Mouse (Mus musculus) embryonic facial prominence, embryonic 10.5 days (tissue): Measurements from ENCODE around the gene Mrgprb4. TPM values are rescaled to one million over a fixed set of nuclear protein-coding genes. Genes with fewer than 3 reads are reported as not detected.

Experiments
- DNase-seq: peaks from one replicate; pipeline ENCODE4 v3.0.0-alpha.2; 2017; ENCODE audit warnings: low spot score
- H3K27ac ChIP-seq: fragments of 300-500 bp; sonication (generic); replicated peaks from 2 replicates; pipeline ENCODE4 v1.5.1; 2016; ENCODE audit warnings: mild to moderate bottlenecking
- H3K27me3 ChIP-seq: fragments of 300-500 bp; sonication (generic); replicated peaks from 2 replicates; pipeline ENCODE4 v1.6.1; 2016; ENCODE audit warnings: low read depth, mild to moderate bottlenecking; ENCODE audit not compliant: poor library complexity, severe bottlenecking
- H3K36me3 ChIP-seq: fragments of 300-500 bp; sonication (generic); replicated peaks from 2 replicates; pipeline ENCODE4 v1.6.1; 2016; ENCODE audit warnings: mild to moderate bottlenecking, moderate library complexity
- H3K4me1 ChIP-seq: fragments of 300-500 bp; sonication (generic); 2 replicates; pipeline ENCODE4 v1.6.1; 2016
- H3K4me3 ChIP-seq: fragments of 300-500 bp; sonication (generic); 2 replicates; pipeline ENCODE4 v1.5.1; 2016; ENCODE audit warnings: mild to moderate bottlenecking, moderate library complexity
- H3K9me3 ChIP-seq: fragments of 300-500 bp; sonication (generic); 2 replicates; pipeline ENCODE4 v1.6.1; 2016; ENCODE audit warnings: mild to moderate bottlenecking
- WGBS: fragments of 180-500 bp; shearing (Covaris S2); methylation state at CpG from one replicate; pipeline ENCODE4 v1.1.7; 2016; 5-methylcytosine and 5-hydroxymethylcytosine counted together
- polyA plus RNA-seq: library from polyadenylated mRNA; unstranded; fragments of >200 nt; fragmentation: Nextera tagmentation; extraction: Ambion mirVana; gene quantifications from 2 replicates; pipeline ENCODE4 v1.2.1, GENCODE M21; 2016

Gene Mrgprb4
- not detected in 2 replicates for polyA plus RNA-seq

GRCm38 (mm10) chr7:48199188-48199587, at the start of gene Mrgprb4:
TSS of gene Mrgprb4 (minus strand) at chr7:48199288.
- no peaks in the 10 kb centered on the region for H3K36me3 ChIP-seq
- no peak for DNase-seq
- H3K4me3 ChIP-seq = no peak within 1 kb of the TSS
- H3K4me1 ChIP-seq = no peaks in the 10 kb centered on the region
- no peaks in the 10 kb centered on the region for H3K27me3 ChIP-seq
- H3K9me3 ChIP-seq = peaks cover 15% of the 10 kb centered on the region; the same call in 1 of the 2 replicates
- WGBS = 88% methylated on average over 3 of the region's 3 CpGs
- H3K27ac ChIP-seq = no peak within 1 kb of the TSS

- Histone ChIP-seq H3K27me3 (no peaks in the 10 kb centered on the region), H3K36me3 (no peaks in the 10 kb centered on the region), H3K4me3 (no peak overlapping the region), H3K9me3 (peaks cover 34% of the 10 kb centered on the region), H3K4me1 (no peaks in the 10 kb centered on the region), H3K27ac (no peak overlapping the region)
- DNase-seq = no peak
Measured at GRCm38 (mm10) chr7:48226114-48226513, 27.0 kb upstream of the Mrgprb4 start.

- Histone ChIP-seq H3K4me3 (no peak overlapping the region), H3K9me3 (peaks cover 33% of the 10 kb centered on the region), H3K27me3 (no peaks in the 10 kb centered on the region), H3K4me1 (no peaks in the 10 kb centered on the region), H3K27ac (no peak overlapping the region), H3K36me3 (no peaks in the 10 kb centered on the region)
- 85% methylated on average over 5 of the region's 5 CpGs for WGBS
- no peak for DNase-seq
Measured at GRCm38 (mm10) chr7:48225065-48225464, 26.0 kb upstream of the Mrgprb4 start.

- Histone ChIP-seq H3K27ac (no peak within 1 kb of the TSS), H3K4me1 (no peaks in the 10 kb centered on the region), H3K4me3 (no peak within 1 kb of the TSS), H3K27me3 (no peaks in the 10 kb centered on the region), H3K9me3 (no peaks in the 10 kb centered on the region), H3K36me3 (no peaks in the 10 kb centered on the region)
- no peak for DNase-seq
- WGBS = 70% methylated on average over 2 of the region's 2 CpGs
Measured at GRCm38 (mm10) chr7:48168919-48169318, 30.2 kb downstream of the Mrgprb4 start, which contains the start of gene Mrgprb5. TSS of gene Mrgprb5 (minus strand) at chr7:48169019.

GRCm38 (mm10) chr7:48167471-48167870, 31.6 kb downstream of the Mrgprb4 start:
- Histone ChIP-seq H3K27me3 (no peaks in the 10 kb centered on the region), H3K4me1 (no peaks in the 10 kb centered on the region), H3K9me3 (no peaks in the 10 kb centered on the region), H3K36me3 (no peaks in the 10 kb centered on the region), H3K4me3 (no peak overlapping the region), H3K27ac (no peak overlapping the region)
- WGBS = 89% methylated on average over 2 of the region's 2 CpGs
- DNase-seq = no peak

Other genes starting within 250 kb of the Mrgprb4 start
- not detected in 2 replicates for gene Mrgpra4, start 217.2 kb downstream of the Mrgprb4 start, polyA plus RNA-seq
- not detected in 2 replicates for gene Mrgprx1, start 171.7 kb downstream of the Mrgprb4 start, polyA plus RNA-seq
- not detected in 2 replicates for gene Mrgprb5, start 30.3 kb downstream of the Mrgprb4 start, polyA plus RNA-seq
- gene Mrgprb8, start 189.2 kb upstream of the Mrgprb4 start, polyA plus RNA-seq = not detected in 2 replicates